Mouse (Mus musculus): ENCODE measurements around the gene Cygb. TPM values are rescaled to one million over a fixed set of nuclear protein-coding genes. Genes with fewer than 3 reads are reported as not detected.
A peak's percentile ranks its signal among the peaks of the same experiment; 100 is the strongest.

Gene Cygb
- total and polyA plus RNA-seq, 3 experiments: 2.2 to 8.7 TPM; not detected in 1

DNA sequence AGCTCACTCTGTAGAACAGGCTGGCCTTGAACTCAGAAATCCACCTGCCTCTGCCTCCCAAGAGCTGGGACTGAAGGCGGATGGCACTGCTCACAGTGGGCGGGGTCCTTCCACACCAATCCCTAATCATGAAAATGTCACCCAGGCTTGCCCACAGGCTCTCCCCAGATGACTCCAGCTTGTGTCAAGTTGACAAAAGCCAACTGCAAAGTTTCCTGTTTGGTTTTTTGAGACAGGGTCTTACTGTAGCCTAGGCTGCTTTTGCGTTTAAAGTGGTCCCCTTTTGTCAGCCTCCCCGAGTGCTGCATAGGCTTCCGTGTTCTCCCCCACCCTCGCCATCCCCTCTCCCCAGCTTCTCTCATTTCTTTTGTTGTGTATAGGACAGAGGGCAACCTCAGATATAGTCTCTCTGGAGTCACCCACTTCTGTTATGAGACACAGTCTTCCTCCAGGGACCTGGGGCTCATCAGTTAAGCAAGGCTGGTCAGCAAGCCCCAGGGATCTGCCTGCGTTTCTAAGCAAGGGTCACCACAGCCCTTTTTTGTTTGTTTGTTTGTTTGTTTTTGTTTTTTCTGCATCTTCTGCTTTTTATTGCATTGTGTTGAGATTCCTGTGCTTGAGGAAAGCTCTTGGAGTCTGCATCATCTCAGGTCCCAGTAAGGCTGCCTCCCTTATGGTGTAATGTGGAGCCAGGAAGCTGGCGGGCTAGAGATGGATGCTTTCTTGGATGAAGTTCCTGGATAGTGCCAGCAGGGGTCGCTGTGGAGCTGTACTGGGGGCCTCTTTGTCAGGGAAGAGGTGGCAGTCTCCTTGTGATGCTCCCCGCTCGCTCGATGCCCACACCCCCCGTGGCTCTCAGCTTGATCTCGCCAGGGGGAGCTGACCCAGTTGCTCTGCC, 11.2 kb downstream of the Cygb start:
- Histone ChIP-seq H3K9me3 (replicated peaks; ENCODE audit: insufficient read depth, low read length) (no peaks in the 10 kb centered on the region), H3K27me3 (ENCODE audit: control insufficient read depth in 1 of 2, insufficient read depth in 2 of 2, low read length in 2 of 2) (no peaks in the 10 kb centered on the region)
- peak; percentile 88 for DNase-seq (ENCODE audit: low read depth, low spot score)
- TF ChIP-seq KAT2A (conservative IDR thresholded peaks at IDR 0.05; ENCODE audit: low read depth, low read length): no peak
- no peak for TF ChIP-seq ZKSCAN1 (IDR thresholded peaks at IDR 0.05; ENCODE audit: low read depth, low read length)
- TF ChIP-seq USF2 (IDR thresholded peaks at IDR 0.05; ENCODE audit: borderline replicate concordance in 1 of 2, insufficient read depth in 1 of 2, low read depth in 1 of 2, low read length in 2 of 2): no peak
- 0 out of 2 replicates have a peak, but pooled peaks have one; percentile 30 for TF ChIP-seq ZNF384 (IDR thresholded peaks at IDR 0.05; ENCODE audit: low read depth, low read length)
- peak; percentile 98 for TF ChIP-seq SMC3 (IDR thresholded peaks at IDR 0.05; ENCODE audit: low read depth, low read length)
- TF ChIP-seq POLR2AphosphoS2 (IDR thresholded peaks at IDR 0.05; ENCODE audit: low read length): no peak
- no peak for TF ChIP-seq GATA1 (IDR thresholded peaks at IDR 0.05; ENCODE audit: low read depth, low read length)
- TF ChIP-seq ZC3H11A (IDR thresholded peaks at IDR 0.05; ENCODE audit: low read depth, low read length): peak; percentile 98
- no peak; the same call in 1 of the 2 replicates for TF ChIP-seq NRF1 (IDR thresholded peaks at IDR 0.05; ENCODE audit: insufficient read depth, low read depth, low read length, poor library complexity, severe bottlenecking)
- TF ChIP-seq MAX (IDR thresholded peaks at IDR 0.05; ENCODE audit: low read length): no peak
- no peak for TF ChIP-seq TAL1 (IDR thresholded peaks at IDR 0.05; ENCODE audit: low read length)
- no peak for TF ChIP-seq POLR2A (IDR thresholded peaks at IDR 0.05; ENCODE audit: control insufficient read depth in 1 of 2, insufficient read depth in 1 of 2, low read depth in 1 of 2, low read length in 2 of 2, poor library complexity in 1 of 2)
- no peak for TF ChIP-seq JUND (IDR thresholded peaks at IDR 0.05; ENCODE audit: low read depth, low read length)
- no peak for TF ChIP-seq CHD2 (IDR thresholded peaks at IDR 0.05; ENCODE audit: low read length)
- peak; percentile 94 to 99 (median 99) for TF ChIP-seq CTCF (IDR thresholded peaks at IDR 0.05 in 2 of 3, conservative IDR thresholded peaks at IDR 0.05 in 1 of 3; ENCODE audit: control insufficient read depth in 1 of 3, insufficient read depth in 1 of 3, low read depth in 2 of 3, low read length in 3 of 3, poor library complexity in 1 of 3, severe bottlenecking in 1 of 3)
- TF ChIP-seq BHLHE40 (IDR thresholded peaks at IDR 0.05; ENCODE audit: borderline replicate concordance, low read depth, low read length): 0 out of 2 replicates have a peak, but pooled peaks have one; percentile 10
- 0 out of 2 replicates have a peak, but pooled peaks have one; percentile 22 for TF ChIP-seq USF1 (IDR thresholded peaks at IDR 0.05; ENCODE audit: low read depth, low read length)
- no peak for TF ChIP-seq ETS1 (IDR thresholded peaks at IDR 0.05; ENCODE audit: low read depth, low read length)
- TF ChIP-seq NELFE (IDR thresholded peaks at IDR 0.05; ENCODE audit: low read depth, low read length): no peak
- TF ChIP-seq TBP (IDR thresholded peaks at IDR 0.05; ENCODE audit: low read depth, low read length): no peak
- peak; percentile 99 for TF ChIP-seq RAD21 (IDR thresholded peaks at IDR 0.05; ENCODE audit: low read depth, low read length)
- peak; percentile 94 for TF ChIP-seq MAZ (IDR thresholded peaks at IDR 0.05; ENCODE audit: low read depth, low read length)
- TF ChIP-seq HCFC1 (IDR thresholded peaks at IDR 0.05; ENCODE audit: low read depth, low read length): peak; percentile 56; the same call in 1 of the 2 replicates
- 0 out of 2 replicates have a peak, but pooled peaks have one; percentile 22 for TF ChIP-seq TCF12 (IDR thresholded peaks at IDR 0.05; ENCODE audit: low read depth, low read length)
- TF ChIP-seq SIN3A (IDR thresholded peaks at IDR 0.05; ENCODE audit: low read length): peak; percentile 57
- TF ChIP-seq EP300 (IDR thresholded peaks at IDR 0.05; ENCODE audit: low read depth in 1 of 2, low read length in 2 of 2): no peak
- TF ChIP-seq MYC (IDR thresholded peaks at IDR 0.05; ENCODE audit: low read depth, low read length): 0 out of 2 replicates have a peak, but pooled peaks have one; percentile 50
- no peak for TF ChIP-seq E2F4 (IDR thresholded peaks at IDR 0.05; ENCODE audit: borderline replicate concordance, low read depth, low read length)
- no peak for TF ChIP-seq ZMIZ1 (IDR thresholded peaks at IDR 0.05; ENCODE audit: low read depth, low read length)
- no peak for TF ChIP-seq UBTF (IDR thresholded peaks at IDR 0.05; ENCODE audit: borderline replicate concordance, insufficient read depth, low read depth, low read length)
- no peak for TF ChIP-seq GABPA (IDR thresholded peaks at IDR 0.05; ENCODE audit: low read depth, low read length)
- TF ChIP-seq POLR2AphosphoS5 (IDR thresholded peaks at IDR 0.05; ENCODE audit: borderline replicate concordance, low read depth, low read length): no peak
- TF ChIP-seq MEF2A (IDR thresholded peaks at IDR 0.05; ENCODE audit: extremely low read depth, insufficient replicate concordance, low read depth, low read length, poor library complexity, severe bottlenecking): no peak
- TF ChIP-seq ELF1 (IDR thresholded peaks at IDR 0.05; ENCODE audit: low read depth, low read length): peak; percentile 56
- TF ChIP-seq CHD1 (IDR thresholded peaks at IDR 0.05; ENCODE audit: low read depth, low read length): no peak

More for the DNA sequence above, 11.2 kb downstream of the Cygb start:
- no peak overlapping the region for H3K9ac ChIP-seq (ENCODE audit: control insufficient read depth, low read depth, low read length, poor library complexity, severe bottlenecking)
- peaks cover 0 to 10% of the 10 kb centered on the region in 2 experiments; a peak in 2 of 4 replicates for H3K36me3 ChIP-seq (ENCODE audit: control insufficient read depth in 1 of 2, insufficient read depth in 2 of 2, low read length in 2 of 2)
- no peak overlapping the region for H3K4me3 ChIP-seq (ENCODE audit: control insufficient read depth in 1 of 2, insufficient read depth in 1 of 2, low read depth in 2 of 2, low read length in 2 of 2)
- no peak overlapping the region for H3K27ac ChIP-seq (ENCODE audit: control insufficient read depth, low read depth, low read length)
- H3K79me2 ChIP-seq (ENCODE audit: control insufficient read depth, insufficient read depth, low read length, poor library complexity): no peaks in the 10 kb centered on the region
- H3K4me1 ChIP-seq (ENCODE audit: control insufficient read depth in 1 of 2, insufficient read depth in 2 of 2, low read length in 2 of 2): peaks cover 0 to 9% of the 10 kb centered on the region in 2 experiments; a peak in 3 of 4 replicates
